ENCODE assay signal across 30 mouse cellular contexts in genomic region chr12:55329351-55329750, GRCm38 (mm10). TPM values are rescaled to one million over a fixed set of nuclear protein-coding genes. Genes with fewer than 3 reads are reported as not detected.
A peak's percentile ranks its signal among the peaks of the same experiment; 100 is the strongest.
DNase-seq lines count a peak whose midpoint lies in the region; ATAC-seq and TF ChIP-seq lines count a peak whose summit lies in the region.
"Had no signal": no experiment of that assay in that cellular context is flagged by ENCODE, and none has a peak within 500 bp of the region (broad histone marks: within the 10 kb centered on the region; RNA-seq: fewer than 3 reads in every experiment).

No protein-coding gene starts in this region.

- no peak overlapping the region for H3K4me2 ChIP-seq in liver, embryonic 14.5 days (ENCODE audit: low read depth)
- no peak overlapping the region for H3K4me2 ChIP-seq in intestine, embryonic 15.5 days (replicated peaks)
- H3K4me2 ChIP-seq: heart, embryonic 12.5 days; hindbrain, embryonic 13.5 days; kidney, embryonic 15.5 days; limb, embryonic 13.5 days had no signal

- H3K4me1 ChIP-seq in MEL (ENCODE audit: control insufficient read depth in 1 of 2, insufficient read depth in 2 of 2, low read length in 2 of 2), result peaks cover 30 to 40% of the 10 kb centered on the region in 2 experiments
- H3K4me1 ChIP-seq in liver, embryonic 14.5 days (replicated peaks; ENCODE audit: control insufficient read depth in 2 of 2, insufficient read depth in 2 of 2, low read length in 1 of 2), result peaks cover 0 to 13% of the 10 kb centered on the region in 2 experiments; a peak in 2 of 4 replicates
- peaks cover 39% of the 10 kb centered on the region for H3K4me1 ChIP-seq in megakaryocyte, embryonic 14.5 days
- no peaks in the 10 kb centered on the region for H3K4me1 ChIP-seq in intestine, embryonic 15.5 days (replicated peaks)
- H3K4me1 ChIP-seq: heart, embryonic 12.5 days; hindbrain, embryonic 13.5 days; kidney, embryonic 15.5 days; limb, embryonic 13.5 days had no signal

- TF ChIP-seq EP300 in MEL (IDR thresholded peaks at IDR 0.05; ENCODE audit: low read depth in 1 of 2, low read length in 2 of 2), result peak; percentile 100
- peak; percentile 74 for TF ChIP-seq EP300 in liver, embryonic 14.5 days (IDR thresholded peaks at IDR 0.05; ENCODE audit: low read depth)

- ATAC-seq in liver, embryonic 14.5 days (ENCODE audit: insufficient read depth), result peak; percentile 74
- no peak for ATAC-seq in intestine, embryonic 15.5 days
- ATAC-seq: forebrain, postnatal 0 days; intestine, postnatal 0 days; Patski had no signal

- peak overlapping the region; percentile 3; the same call in 1 of the 2 replicates for H3K9ac ChIP-seq in MEL (ENCODE audit: control insufficient read depth, low read depth, low read length, poor library complexity, severe bottlenecking)
- no peak overlapping the region for H3K9ac ChIP-seq in liver, embryonic 14.5 days (replicated peaks)
- no peak overlapping the region for H3K9ac ChIP-seq in intestine, embryonic 15.5 days
- H3K9ac ChIP-seq: forebrain, postnatal 0 days; heart, embryonic 12.5 days; hindbrain, embryonic 13.5 days; kidney, embryonic 15.5 days; limb, embryonic 13.5 days had no signal

- H3K27me3 ChIP-seq in MEL (ENCODE audit: control insufficient read depth in 1 of 2, insufficient read depth in 2 of 2, low read length in 2 of 2), result no peaks in the 10 kb centered on the region
- no peaks in the 10 kb centered on the region for H3K27me3 ChIP-seq in liver, embryonic 14.5 days (ENCODE audit: control insufficient read depth, insufficient read depth, low read length)
- no peaks in the 10 kb centered on the region for H3K27me3 ChIP-seq in megakaryocyte, embryonic 14.5 days (replicated peaks)
- H3K27me3 ChIP-seq in intestine, embryonic 15.5 days (replicated peaks), result no peaks in the 10 kb centered on the region
- H3K27me3 ChIP-seq: heart, embryonic 12.5 days; hindbrain, embryonic 13.5 days; kidney, embryonic 15.5 days; limb, embryonic 13.5 days; Patski had no signal

- peak overlapping the region; percentile 98 for H3K27ac ChIP-seq in MEL (ENCODE audit: control insufficient read depth, low read depth, low read length)
- H3K27ac ChIP-seq in liver, embryonic 14.5 days, result no peak overlapping the region
- H3K27ac ChIP-seq in intestine, embryonic 15.5 days, result no peak overlapping the region
- H3K27ac ChIP-seq in left cerebral cortex, adult 2 months, result no peak overlapping the region
- H3K27ac ChIP-seq: heart, adult 2 months; hindbrain, embryonic 13.5 days; kidney, embryonic 15.5 days; layer of hippocampus, adult 2 months; limb, embryonic 13.5 days had no signal

- peaks cover 4 to 42% of the 10 kb centered on the region in 2 experiments; a peak in 3 of 4 replicates for H3K36me3 ChIP-seq in MEL (ENCODE audit: control insufficient read depth in 1 of 2, insufficient read depth in 2 of 2, low read length in 2 of 2)
- no peaks in the 10 kb centered on the region for H3K36me3 ChIP-seq in liver, embryonic 14.5 days (replicated peaks; ENCODE audit: control insufficient read depth, insufficient read depth, low read depth)
- H3K36me3 ChIP-seq in megakaryocyte, embryonic 14.5 days (replicated peaks; ENCODE audit: low read length), result peaks cover 39% of the 10 kb centered on the region
- 0 out of 2 replicates have a peak, but pooled peaks cover 3% of the 10 kb centered on the region for H3K36me3 ChIP-seq in intestine, embryonic 15.5 days

- no peak for TF ChIP-seq POLR2A in MEL (IDR thresholded peaks at IDR 0.05; ENCODE audit: control insufficient read depth in 1 of 2, insufficient read depth in 1 of 2, low read depth in 1 of 2, low read length in 2 of 2, poor library complexity in 1 of 2)

- WGBS in liver, embryonic 14.5 days (ENCODE audit: insufficient replicate concordance), result 22% methylated on average over 7 of the region's 7 CpGs
- WGBS in intestine, embryonic 15.5 days, result 92% methylated on average over 7 of the region's 7 CpGs

- TF ChIP-seq CTCF in MEL (IDR thresholded peaks at IDR 0.05 in 2 of 3, conservative IDR thresholded peaks at IDR 0.05 in 1 of 3; ENCODE audit: control insufficient read depth in 1 of 3, insufficient read depth in 1 of 3, low read depth in 2 of 3, low read length in 3 of 3, poor library complexity in 1 of 3, severe bottlenecking in 1 of 3), result no peak
- no peak for TF ChIP-seq CTCF in liver, embryonic 14.5 days (IDR thresholded peaks at IDR 0.05; ENCODE audit: low read depth)
- TF ChIP-seq CTCF in left cerebral cortex, adult 2 months (IDR thresholded peaks at IDR 0.05), result no peak

- intact Hi-C loops in left cerebral cortex, adult 2 months (cut with DNase I), result no loop called here

- no peaks in the 10 kb centered on the region for H3K79me2 ChIP-seq in MEL (ENCODE audit: control insufficient read depth, insufficient read depth, low read length, poor library complexity)

- DNase-seq in MEL (ENCODE audit: low read depth, low spot score), result peak; percentile 90
- peak; percentile 19 for DNase-seq in c-Kit-positive CD71-positive TER-119-positive erythroid progenitor cells, embryonic 14.5 days (ENCODE audit: low spot score)
- peak in 2 of 3 experiments; percentile 9 to 32 for DNase-seq in liver, embryonic 14.5 days (ENCODE audit: low read depth in 3 of 3, low spot score in 3 of 3)
- DNase-seq in frontal cortex, postnatal 10 days (ENCODE audit: low spot score in 2 of 2), result no peak
- DNase-seq in lung, postnatal 4 days, result no peak
- DNase-seq in left cerebral cortex, adult 2 months (ENCODE audit: extremely low spot score in 1 of 2, low spot score in 2 of 2), result no peak
- DNase-seq: adrenal gland, postnatal 25 days; B cell, adult 2 months; cerebellum, adult 11 months; cerebellum, adult 9-10 months; cerebellum, postnatal 36 days; forebrain, postnatal 0 days; gastrocnemius, postnatal 10 days; heart, adult 2 months; heart, postnatal 4 days; kidney, postnatal 25 days; lung, adult 2 months; lung, postnatal 14 days; midbrain, embryonic 14.5 days; thymus, postnatal 4 days had no signal

- TF ChIP-seq RAD21 in MEL (IDR thresholded peaks at IDR 0.05; ENCODE audit: low read depth, low read length), result no peak

- H3K9me3 ChIP-seq in MEL (replicated peaks; ENCODE audit: insufficient read depth, low read length), result no peaks in the 10 kb centered on the region
- H3K9me3 ChIP-seq in liver, embryonic 14.5 days (ENCODE audit: control insufficient read depth, low read length), result no peaks in the 10 kb centered on the region
- no peaks in the 10 kb centered on the region for H3K9me3 ChIP-seq in megakaryocyte, embryonic 14.5 days
- H3K9me3 ChIP-seq in intestine, embryonic 15.5 days, result no peaks in the 10 kb centered on the region
- H3K9me3 ChIP-seq: heart, embryonic 12.5 days; hindbrain, embryonic 13.5 days; kidney, embryonic 15.5 days; limb, embryonic 13.5 days had no signal

- H3K4me3 ChIP-seq in MEL (ENCODE audit: control insufficient read depth in 1 of 2, insufficient read depth in 1 of 2, low read depth in 2 of 2, low read length in 2 of 2), result peak overlapping the region; percentile 0 to 13; a peak in 2 of 4 replicates
- no peak overlapping the region for H3K4me3 ChIP-seq in liver, embryonic 14.5 days (ENCODE audit: insufficient read depth in 1 of 2, low read depth in 2 of 2, low read length in 2 of 2)
- peak overlapping the region; percentile 76 for H3K4me3 ChIP-seq in megakaryocyte, embryonic 14.5 days (replicated peaks)
- H3K4me3 ChIP-seq in intestine, embryonic 15.5 days (replicated peaks), result no peak overlapping the region
- H3K4me3 ChIP-seq in left cerebral cortex, adult 2 months, result no peak overlapping the region
- H3K4me3 ChIP-seq: erythroblast, embryonic 14.5 days; heart, adult 2 months; heart, embryonic 12.5 days; hindbrain, embryonic 13.5 days; kidney, embryonic 15.5 days; layer of hippocampus, adult 2 months; limb, embryonic 13.5 days had no signal

TF ChIP-seq in MEL, 35 proteins besides CTCF, POLR2A, EP300 and RAD21 (continues in another document):
- TF ChIP-seq MAZ (IDR thresholded peaks at IDR 0.05; ENCODE audit: low read depth, low read length) (peak; percentile 38; the same call in 1 of the 2 replicates), JUND (IDR thresholded peaks at IDR 0.05; ENCODE audit: low read depth, low read length) (peak; percentile 60; the same call in 1 of the 2 replicates), TAL1 (IDR thresholded peaks at IDR 0.05; ENCODE audit: low read length) (peak; percentile 90), CHD2 (IDR thresholded peaks at IDR 0.05; ENCODE audit: low read length) (no peak), ELF1 (IDR thresholded peaks at IDR 0.05; ENCODE audit: low read depth, low read length) (peak; percentile 55)

RNA-seq across cellular contexts. Expression of gene Ppp2r3c, which starts 26.6 kb away (rescaled TPM):
- 10.9 and 12.6 TPM in 2 replicates for total RNA-seq in MEL (2012; rRNA removed)
- polyA plus RNA-seq in MEL (2012; ENCODE audit: insufficient read depth in 1 of 2, insufficient read length in 2 of 2, low read depth in 1 of 2, low replicate concordance in 2 of 2, missing spikeins in 1 of 2), result 10 to 100 TPM in 1 of 2 experiments, not detected in 1; 12.3 TPM
- polyA plus RNA-seq in liver, embryonic 14.5 days (2012; rRNA removed), result 2.8 and 4.7 TPM in 2 replicates
- 7.4 and 7.9 TPM in 2 replicates for polyA plus RNA-seq in liver, embryonic 14.5 days (2014; fragmentation: Nextera tagmentation; extraction: Ambion mirVana)
- 0.39 TPM in 1 of 2 replicates, not detected in the other for polyA plus RNA-seq in megakaryocyte, embryonic 14.5 days (2012; ENCODE audit: insufficient read depth, low replicate concordance)
- polyA plus RNA-seq in intestine, embryonic 15.5 days (2015; fragmentation: Nextera tagmentation; extraction: Ambion mirVana), result 10.9 and 11.3 TPM in 2 replicates
- 10 to 100 TPM; 12.9 to 13.0 TPM for total RNA-seq in left cerebral cortex, adult 2 months (2021)

RNA-seq across cellular contexts. Expression of gene 1110008L16Rik, which starts 30.0 kb away (rescaled TPM):
- total RNA-seq in MEL (2012; rRNA removed), result 21.4 and 26.2 TPM in 2 replicates
- 10 to 100 TPM in 1 of 2 experiments, not detected in 1; 24.9 TPM for polyA plus RNA-seq in MEL (2012; ENCODE audit: insufficient read depth in 1 of 2, insufficient read length in 2 of 2, low read depth in 1 of 2, low replicate concordance in 2 of 2, missing spikeins in 1 of 2)
- polyA plus RNA-seq in liver, embryonic 14.5 days (2012; rRNA removed), result 4.2 and 5.2 TPM in 2 replicates
- polyA plus RNA-seq in liver, embryonic 14.5 days (2014; fragmentation: Nextera tagmentation; extraction: Ambion mirVana), result 6.1 and 7.2 TPM in 2 replicates
- polyA plus RNA-seq in megakaryocyte, embryonic 14.5 days (2012; ENCODE audit: insufficient read depth, low replicate concordance), result 0.79 TPM in 1 of 2 replicates, not detected in the other
- 19.3 and 19.5 TPM in 2 replicates for polyA plus RNA-seq in intestine, embryonic 15.5 days (2015; fragmentation: Nextera tagmentation; extraction: Ambion mirVana)
- 10 to 100 TPM in 1 of 2 experiments, 1 to 10 TPM in 1; 8.4 to 10.3 TPM for total RNA-seq in left cerebral cortex, adult 2 months (2021)

RNA-seq across cellular contexts. Expression of gene Psma6, which starts 54.7 kb away (rescaled TPM):
- 255 and 284 TPM in 2 replicates for total RNA-seq in MEL (2012; rRNA removed)
- 100 to 1,000 TPM in 1 of 2 experiments, not detected in 1; 309 TPM for polyA plus RNA-seq in MEL (2012; ENCODE audit: insufficient read depth in 1 of 2, insufficient read length in 2 of 2, low read depth in 1 of 2, low replicate concordance in 2 of 2, missing spikeins in 1 of 2)
- 63.1 and 85.9 TPM in 2 replicates for polyA plus RNA-seq in liver, embryonic 14.5 days (2012; rRNA removed)
- 220 and 221 TPM in 2 replicates for polyA plus RNA-seq in liver, embryonic 14.5 days (2014; fragmentation: Nextera tagmentation; extraction: Ambion mirVana)
- 19.3 and 25.9 TPM in 2 replicates for polyA plus RNA-seq in megakaryocyte, embryonic 14.5 days (2012; ENCODE audit: insufficient read depth, low replicate concordance)
- polyA plus RNA-seq in intestine, embryonic 15.5 days (2015; fragmentation: Nextera tagmentation; extraction: Ambion mirVana), result 413 and 421 TPM in 2 replicates
- total RNA-seq in left cerebral cortex, adult 2 months (2021), result 100 to 1,000 TPM; 120 to 136 TPM

Comparison
In these comparisons a context has a peak if more than half of its experiments do, and no peak if none do; other contexts are left out.
1. DNase-seq: peak in MEL (single experiment), c-Kit-positive CD71-positive TER-119-positive erythroid progenitor cells, embryonic 14.5 days (single experiment) and liver, embryonic 14.5 days (2 of 3); none in frontal cortex, postnatal 10 days (0 of 2), lung, postnatal 4 days (0 of 2) and left cerebral cortex, adult 2 months (0 of 2).
2. H3K4me3 ChIP-seq: peak in MEL (2 of 2) and megakaryocyte, embryonic 14.5 days (single experiment); none in liver, embryonic 14.5 days (0 of 2), intestine, embryonic 15.5 days (single experiment) and left cerebral cortex, adult 2 months (single experiment).